Mouse (Mus musculus): ENCODE measurements around the gene Tmem209.

The Tmem209 gene

GRCm38 (mm10) chr6:30509265-30510239 lies at the start of gene Tmem209, which contains the start of gene Ssmem1:
Tmem209 (minus strand) TSS chr6:30509783.
Ssmem1 (plus strand) TSS chr6:30509849.
- peak; percentile 96 for DNase-seq (ENCODE audit: low read depth in 1 of 2, low spot score in 2 of 2)

- no peak for DNase-seq (ENCODE audit: low read depth in 1 of 2, low spot score in 2 of 2)
Observed at GRCm38 (mm10) chr6:30556080-30556479, 46.5 kb upstream of the Tmem209 start.

- DNase-seq (ENCODE audit: low read depth in 1 of 2, low spot score in 2 of 2) = no peak
Observed at GRCm38 (mm10) chr6:30554621-30555170, 45.1 kb upstream of the Tmem209 start.

- DNase-seq (ENCODE audit: low read depth in 1 of 2, low spot score in 2 of 2) = no peak
Observed at GRCm38 (mm10) chr6:30554092-30554491, 44.5 kb upstream of the Tmem209 start.

DNA sequence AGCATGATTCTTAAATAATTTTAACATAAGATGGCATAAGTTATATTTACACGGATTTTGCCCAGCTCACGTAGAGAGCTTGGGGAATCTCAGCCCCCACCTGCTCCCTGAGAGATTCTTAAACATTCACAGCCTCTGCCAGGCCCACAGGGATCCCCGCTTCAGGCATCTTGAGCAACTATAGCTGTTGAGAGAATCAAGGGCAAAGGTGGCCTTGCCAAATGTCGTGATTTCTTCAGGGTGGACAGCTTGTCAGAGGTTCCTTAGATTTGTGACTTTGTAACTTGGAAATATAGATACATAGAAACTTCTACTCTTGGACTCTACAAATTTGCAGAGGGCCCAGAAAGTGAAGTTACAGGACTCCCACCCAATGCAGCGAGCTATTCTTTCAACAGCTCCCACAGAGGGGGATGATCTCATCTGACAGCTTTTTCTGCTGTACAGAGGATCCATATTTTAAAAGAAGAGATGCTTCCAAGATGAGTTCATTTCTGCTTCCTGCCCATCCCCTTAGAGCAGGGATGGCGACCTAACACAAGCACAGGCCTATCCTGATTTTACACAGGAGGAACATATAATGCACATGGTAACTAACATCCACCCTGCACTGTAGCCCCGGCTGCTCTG lies 43.9 kb upstream of the Tmem209 start:
- no peak for DNase-seq (ENCODE audit: low read depth in 1 of 2, low spot score in 2 of 2)

- no peak for DNase-seq (ENCODE audit: low read depth in 1 of 2, low spot score in 2 of 2)
Observed at GRCm38 (mm10) chr6:30552628-30553027, 43.0 kb upstream of the Tmem209 start.

DNA sequence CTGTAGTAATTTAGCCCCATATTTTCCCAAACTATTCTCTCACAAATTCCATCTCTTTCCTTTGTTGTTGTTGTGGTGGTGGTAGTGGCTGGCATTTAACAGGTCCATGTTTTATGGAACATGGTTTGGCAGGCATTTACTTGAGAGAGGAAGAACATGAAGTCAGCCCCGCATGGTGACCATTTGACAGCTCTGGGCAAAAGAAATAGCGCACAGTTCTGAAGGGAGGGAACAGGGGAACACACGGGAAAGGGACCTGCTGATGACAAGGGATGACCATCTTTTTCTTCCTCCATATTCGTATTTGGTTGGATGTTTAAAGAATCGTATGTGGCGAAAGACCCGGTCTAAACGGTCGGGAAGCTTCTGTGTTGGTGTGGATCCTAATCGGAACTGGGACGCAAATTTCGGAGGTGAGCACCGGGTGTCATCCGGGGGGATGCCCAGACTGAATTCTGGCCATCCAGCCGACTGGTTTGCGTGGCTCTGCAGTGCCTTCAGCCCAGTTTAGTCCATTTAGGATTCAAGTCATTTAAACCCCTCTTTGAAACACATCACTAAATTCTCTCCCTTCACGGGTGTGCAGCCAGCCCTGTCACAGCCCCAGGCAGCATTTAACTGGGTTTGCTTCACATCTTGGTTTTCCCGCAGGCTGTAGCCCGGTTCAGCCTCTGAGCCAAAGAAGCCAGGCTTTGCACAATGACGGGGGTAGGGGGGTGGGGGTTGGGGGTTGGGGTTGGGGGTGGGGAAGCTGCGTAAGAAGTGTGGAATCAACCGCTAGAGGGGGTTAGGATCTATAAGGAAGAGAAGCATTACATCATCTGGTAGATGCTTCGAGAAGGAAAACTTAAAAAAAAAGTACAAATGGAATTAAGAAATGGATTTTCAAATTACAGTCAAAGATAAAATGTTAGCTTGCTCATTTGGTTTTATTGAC lies 42.3 kb upstream of the Tmem209 start:
- no peak for DNase-seq (ENCODE audit: low read depth in 1 of 2, low spot score in 2 of 2)

DNA sequence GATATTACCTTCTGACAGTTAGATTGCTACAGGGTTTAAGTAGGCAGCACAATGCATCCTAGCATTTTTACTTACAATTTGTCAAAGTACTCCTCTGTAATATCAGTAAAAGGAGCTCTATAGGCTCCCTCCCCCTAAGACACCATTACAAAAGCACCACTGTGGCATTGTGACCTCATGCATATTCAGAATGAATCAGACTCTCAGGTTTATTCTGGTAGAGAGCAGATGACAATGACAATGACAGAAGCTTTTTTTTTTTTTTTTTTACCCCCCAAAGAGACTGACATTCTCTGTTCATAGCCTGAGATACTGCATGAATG lies 41.6 kb upstream of the Tmem209 start:
- DNase-seq (ENCODE audit: low read depth in 1 of 2, low spot score in 2 of 2) = no peak

- no peak for DNase-seq (ENCODE audit: low read depth in 1 of 2, low spot score in 2 of 2)
Observed at GRCm38 (mm10) chr6:30550496-30551192, 41.1 kb upstream of the Tmem209 start.

DNA sequence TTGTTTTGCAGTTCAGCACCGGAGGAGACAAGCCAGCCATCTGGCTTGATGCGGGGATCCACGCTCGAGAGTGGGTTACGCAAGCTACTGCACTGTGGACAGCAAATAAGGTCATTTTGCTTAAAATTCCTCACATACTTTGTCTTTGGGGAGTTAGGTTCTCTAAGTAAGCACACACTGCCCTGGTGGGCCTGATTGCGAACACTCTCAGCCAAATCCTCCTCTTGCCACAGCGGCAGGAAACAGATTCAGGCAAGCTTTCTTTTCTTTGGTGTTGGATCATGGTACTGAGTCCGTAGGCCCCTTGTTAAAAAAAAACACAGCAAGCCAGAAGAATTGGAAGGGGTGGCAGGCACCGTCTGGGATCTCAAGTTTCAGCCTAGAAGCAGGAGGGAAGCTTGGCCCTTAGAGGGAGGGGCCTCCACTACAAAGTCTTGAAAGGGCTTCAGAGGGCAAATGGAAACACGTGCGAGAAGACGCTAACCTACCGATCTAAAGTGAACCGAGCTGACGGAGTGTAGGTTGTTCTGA lies 39.7 kb upstream of the Tmem209 start:
- no peak for DNase-seq (ENCODE audit: low read depth in 1 of 2, low spot score in 2 of 2)

- DNase-seq (ENCODE audit: low read depth in 1 of 2, low spot score in 2 of 2) = peak in 1 of 2 experiments; percentile 27
Observed at GRCm38 (mm10) chr6:30547656-30548306, 38.2 kb upstream of the Tmem209 start.

GRCm38 (mm10) chr6:30547274-30547645 lies 37.7 kb upstream of the Tmem209 start:
- no peak for DNase-seq (ENCODE audit: low read depth in 1 of 2, low spot score in 2 of 2)

DNA sequence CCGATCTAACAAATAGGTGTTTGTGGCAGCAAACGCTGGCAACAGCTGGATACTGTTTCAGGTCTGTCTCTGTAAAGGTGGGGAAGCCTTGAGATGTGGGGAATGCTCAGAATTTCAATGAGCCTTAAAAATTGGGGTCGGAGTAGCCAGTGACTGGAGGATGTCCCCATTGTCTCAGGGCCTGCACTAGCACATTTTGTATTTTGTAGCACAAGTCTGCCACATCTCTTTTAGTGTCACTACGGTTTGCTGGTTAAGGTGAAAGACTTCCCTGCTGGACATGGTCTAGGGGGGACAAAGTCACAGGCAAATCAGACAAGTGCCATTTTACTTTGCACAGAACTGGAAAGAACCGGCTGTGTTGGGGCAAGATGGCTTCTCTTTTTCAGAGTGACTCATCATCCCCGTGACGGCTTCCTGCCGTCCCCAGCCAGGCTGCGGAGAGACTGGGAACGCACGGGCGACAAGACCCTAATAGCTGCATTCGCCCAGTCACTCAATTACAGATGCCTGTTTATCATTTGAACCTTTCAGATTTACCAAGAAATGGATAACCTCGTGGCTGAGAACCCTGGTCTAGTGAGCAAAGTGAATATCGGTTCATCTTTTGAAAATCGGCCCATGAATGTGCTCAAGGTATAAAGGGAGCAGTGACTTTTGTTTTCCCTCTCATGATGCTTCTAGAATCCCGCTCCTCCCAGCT lies 37.1 kb upstream of the Tmem209 start:
- DNase-seq (ENCODE audit: low read depth in 1 of 2, low spot score in 2 of 2) = peak; percentile 6 to 36

DNA sequence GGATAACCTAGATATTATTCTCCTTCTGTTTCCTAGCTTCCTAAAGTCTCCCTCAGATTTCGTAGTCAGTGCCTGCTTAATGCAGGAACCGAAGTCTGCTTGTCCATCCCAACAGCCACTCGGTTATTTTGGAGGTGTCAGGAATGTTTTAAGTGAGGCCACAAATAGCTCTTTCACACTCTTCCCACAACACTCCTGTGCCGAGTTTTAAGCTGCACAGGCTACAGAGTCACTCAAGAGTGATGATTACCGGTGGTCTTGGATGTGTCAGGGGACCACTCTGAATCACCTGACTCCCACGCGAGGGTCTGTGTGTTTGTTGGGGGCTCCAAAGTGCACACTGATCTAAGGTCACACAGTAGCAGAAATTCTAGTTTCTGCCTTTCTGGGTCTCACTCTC lies 36.1 kb upstream of the Tmem209 start:
- DNase-seq (ENCODE audit: low read depth in 1 of 2, low spot score in 2 of 2) = no peak

GRCm38 (mm10) chr6:30543851-30544250 lies 34.3 kb upstream of the Tmem209 start:
- DNase-seq (ENCODE audit: low read depth in 1 of 2, low spot score in 2 of 2) = no peak

- DNase-seq (ENCODE audit: low read depth in 1 of 2, low spot score in 2 of 2) = no peak
Observed at GRCm38 (mm10) chr6:30543077-30543476, 33.5 kb upstream of the Tmem209 start.

- no peak for DNase-seq (ENCODE audit: low read depth in 1 of 2, low spot score in 2 of 2)
Observed at GRCm38 (mm10) chr6:30542277-30542676, 32.7 kb upstream of the Tmem209 start.

- no peak for DNase-seq (ENCODE audit: low read depth in 1 of 2, low spot score in 2 of 2)
Observed at GRCm38 (mm10) chr6:30541009-30541799, 31.6 kb upstream of the Tmem209 start, which contains the start of gene Cpa2. Cpa2 (plus strand) TSS chr6:30541582.

Measured in monocyte, adult 2 months (primary cell).